Comparison of ENCODE assay signal across 23 mouse cellular contexts in the genomic region with DNA sequence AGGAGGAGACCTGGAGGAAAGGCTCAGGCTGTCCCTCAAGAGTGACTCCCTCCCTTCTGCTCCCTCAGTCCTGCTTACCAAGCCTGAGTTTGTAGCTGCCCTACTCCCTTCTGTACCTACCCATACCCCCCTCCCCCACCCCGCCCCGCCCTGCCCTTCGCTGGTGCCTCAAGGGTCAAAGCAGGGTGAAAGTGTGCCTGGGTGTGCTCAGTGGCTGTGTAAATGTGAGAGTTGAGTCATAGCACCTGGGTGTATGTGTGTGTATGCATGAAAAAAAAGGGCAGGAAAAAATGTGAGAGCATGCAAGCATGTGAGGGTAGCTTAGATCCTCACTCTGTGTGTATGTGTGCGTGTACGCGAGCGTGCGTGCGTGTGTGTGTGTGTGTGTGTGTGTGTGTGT. TPM values are rescaled to one million over a fixed set of nuclear protein-coding genes. Genes with fewer than 3 reads are reported as not detected.
DNase-seq lines count a peak whose midpoint lies in the region; ATAC-seq and TF ChIP-seq lines count a peak whose summit lies in the region.
"Had no signal": no experiment of that assay in that cellular context is flagged by ENCODE, and none has a peak within 500 bp of the region (broad histone marks: within the 10 kb centered on the region; RNA-seq: fewer than 3 reads in every experiment).

No protein-coding gene starts in this region.

- H3K4me1 ChIP-seq in CH12.LX (ENCODE audit: control insufficient read depth in 1 of 2, insufficient read depth in 2 of 2) (peaks cover 11 to 18% of the 10 kb centered on the region in 2 experiments), ES-Bruce4 (ENCODE audit: control insufficient read depth, insufficient read depth, low read length) (peaks cover 24% of the 10 kb centered on the region)
- no peaks in the 10 kb centered on the region for H3K4me1 ChIP-seq in stomach, embryonic 15.5 days
- H3K4me1 ChIP-seq in stomach, postnatal 0 days (replicated peaks; ENCODE audit: control insufficient read depth, insufficient read depth), result no peaks in the 10 kb centered on the region
- no peaks in the 10 kb centered on the region for H3K4me1 ChIP-seq in lung, postnatal 0 days (ENCODE audit: insufficient read depth, low read depth, low read length)

- no peak overlapping the region for H3K9ac ChIP-seq in CH12.LX (ENCODE audit: insufficient read depth, low read depth)
- no peak overlapping the region for H3K9ac ChIP-seq in ES-Bruce4 (ENCODE audit: low read depth, poor library complexity, severe bottlenecking)
- no peak overlapping the region for H3K9ac ChIP-seq in stomach, embryonic 15.5 days
- H3K9ac ChIP-seq in stomach, postnatal 0 days (ENCODE audit: low read length), result no peak overlapping the region
- no peak overlapping the region for H3K9ac ChIP-seq in lung, postnatal 0 days (replicated peaks; ENCODE audit: low read depth)

- no peak for TF ChIP-seq POLR2A in CH12.LX (IDR thresholded peaks at IDR 0.05; ENCODE audit: low read depth, low read length)
- no peak for TF ChIP-seq POLR2A in ES-Bruce4 (IDR thresholded peaks at IDR 0.05; ENCODE audit: insufficient read depth, low read length)

- 76% methylated on average over 9 of the region's 9 CpGs for WGBS in stomach, embryonic 15.5 days
- 69% methylated on average over 9 of the region's 9 CpGs for WGBS in stomach, postnatal 0 days
- WGBS in lung, postnatal 0 days, result 71% methylated on average over 9 of the region's 9 CpGs

- H3K4me2 ChIP-seq in CH12.LX (ENCODE audit: insufficient read depth, low read depth, poor library complexity, severe bottlenecking), result no peak overlapping the region
- H3K4me2 ChIP-seq in stomach, embryonic 15.5 days, result no peak overlapping the region
- H3K4me2 ChIP-seq in stomach, postnatal 0 days (replicated peaks; ENCODE audit: low read depth), result no peak overlapping the region
- no peak overlapping the region for H3K4me2 ChIP-seq in lung, postnatal 0 days (replicated peaks; ENCODE audit: low read depth, low read length)

- TF ChIP-seq EP300 in CH12.LX (IDR thresholded peaks at IDR 0.05; ENCODE audit: low read length), result no peak
- 0 out of 2 replicates have a peak, but pooled peaks have one; percentile 46 for TF ChIP-seq EP300 in ES-Bruce4 (IDR thresholded peaks at IDR 0.05; ENCODE audit: insufficient read depth, low read depth, low read length)
- TF ChIP-seq EP300 in stomach, postnatal 0 days (optimal IDR thresholded peaks at IDR 0.05), result no peak
- TF ChIP-seq EP300 in lung, postnatal 0 days (IDR thresholded peaks at IDR 0.05), result no peak

- no peaks in the 10 kb centered on the region for H3K79me2 ChIP-seq in CH12.LX (replicated peaks; ENCODE audit: control insufficient read depth, extremely low read depth, insufficient read depth, poor library complexity, severe bottlenecking)

- H3K27ac ChIP-seq in CH12.LX (ENCODE audit: insufficient read depth, low read depth) (no peak overlapping the region), ES-Bruce4 (ENCODE audit: insufficient read depth, low read length) (no peak overlapping the region)
- H3K27ac ChIP-seq in stomach, embryonic 15.5 days, result no peak overlapping the region
- no peak overlapping the region for H3K27ac ChIP-seq in stomach, postnatal 0 days (replicated peaks)
- H3K27ac ChIP-seq in lung, postnatal 0 days (ENCODE audit: low read length), result no peak overlapping the region

- H3K27me3 ChIP-seq in CH12.LX (replicated peaks), result peaks cover 82% of the 10 kb centered on the region
- H3K27me3 ChIP-seq in ES-Bruce4 (ENCODE audit: control insufficient read depth, insufficient read depth, low read length, poor library complexity, severe bottlenecking), result no peaks in the 10 kb centered on the region
- H3K27me3 ChIP-seq in stomach, embryonic 15.5 days (replicated peaks), result 0 out of 2 replicates have a peak, but pooled peaks cover 6% of the 10 kb centered on the region
- H3K27me3 ChIP-seq in stomach, postnatal 0 days (ENCODE audit: control insufficient read depth, insufficient read depth, low read length), result no peaks in the 10 kb centered on the region
- H3K27me3 ChIP-seq in lung, postnatal 0 days (replicated peaks; ENCODE audit: insufficient read depth, low read length), result no peaks in the 10 kb centered on the region
- H3K27me3 ChIP-seq: Patski had no signal

- no peak overlapping the region for H3K4me3 ChIP-seq in CH12.LX (replicated peaks in 1 of 3; ENCODE audit: low read depth in 2 of 3, low read length in 2 of 3, poor library complexity in 1 of 3)
- no peak overlapping the region for H3K4me3 ChIP-seq in ES-Bruce4 (ENCODE audit: low read depth, low read length)
- no peak overlapping the region for H3K4me3 ChIP-seq in stomach, embryonic 15.5 days (replicated peaks)
- no peak overlapping the region for H3K4me3 ChIP-seq in stomach, postnatal 0 days (ENCODE audit: low read depth, low read length)
- no peak overlapping the region for H3K4me3 ChIP-seq in lung, postnatal 0 days (ENCODE audit: low read depth, low read length)

- in situ Hi-C loops in CH12.LX (cut with MboI; ENCODE audit: low pct_ligation_motif_present, low pct_unique_long_range_greater_than_20kb, low sequenced_read_pairs), result no loop called here

- H3K9me3 ChIP-seq in CH12.LX (replicated peaks; ENCODE audit: low read length) (peaks cover 10% of the 10 kb centered on the region), ES-Bruce4 (replicated peaks; ENCODE audit: control insufficient read depth, insufficient read depth, low read length, poor library complexity, severe bottlenecking) (no peaks in the 10 kb centered on the region)
- H3K9me3 ChIP-seq in stomach, embryonic 15.5 days, result no peaks in the 10 kb centered on the region
- H3K9me3 ChIP-seq in stomach, postnatal 0 days (ENCODE audit: control insufficient read depth, low read length), result no peaks in the 10 kb centered on the region
- no peaks in the 10 kb centered on the region for H3K9me3 ChIP-seq in lung, postnatal 0 days (ENCODE audit: low read length)

- dilution Hi-C loops in CH12.LX (cut with MboI; ENCODE audit: extremely low pct_ligation_motif_present, extremely low pct_unique_long_range_greater_than_20kb, low sequenced_read_pairs), result no loop called here

- no peak for TF ChIP-seq RAD21 in CH12.LX (IDR thresholded peaks at IDR 0.05; ENCODE audit: low read depth, low read length)

- TF ChIP-seq CTCF in CH12.LX (conservative IDR thresholded peaks at IDR 0.05 in 1 of 2, IDR thresholded peaks at IDR 0.05 in 1 of 2; ENCODE audit: low read depth in 2 of 2, low read length in 2 of 2) (no peak), ES-Bruce4 (IDR thresholded peaks at IDR 0.05; ENCODE audit: low read depth, low read length) (no peak)
- TF ChIP-seq CTCF in stomach, postnatal 0 days (IDR thresholded peaks at IDR 0.05; ENCODE audit: low read depth), result no peak
- no peak for TF ChIP-seq CTCF in lung, postnatal 0 days (IDR thresholded peaks at IDR 0.05)

- ATAC-seq in stomach, embryonic 15.5 days (ENCODE audit: insufficient read depth, low FRiP score, low read depth), result peak; percentile 51; the same call in 1 of the 2 replicates
- peak; percentile 71 for ATAC-seq in stomach, postnatal 0 days (ENCODE audit: low FRiP score, low TSS enrichment)
- ATAC-seq in lung, postnatal 0 days, result no peak
- ATAC-seq: activated CD4-positive, CD25-positive, alpha-beta regulatory T cell, adult 4 months; CD4-positive, CD25-positive, alpha-beta regulatory T cell, adult 4 months; Patski had no signal

- DNase-seq in CH12.LX (ENCODE audit: extremely low read depth), result no peak
- peak; percentile 48 for DNase-seq in stomach, postnatal 0 days (ENCODE audit: low spot score)
- no peak for DNase-seq in heart, adult 11 months
- no peak for DNase-seq in lung, postnatal 0 days (ENCODE audit: low spot score)
- DNase-seq in thymus, adult 18-20 months, result no peak
- no peak for DNase-seq in urinary bladder, postnatal 14 days (ENCODE audit: low spot score)
- DNase-seq: adrenal gland, adult 2 months; adrenal gland, adult 8-10 months; adrenal gland, postnatal 10 days; adrenal gland, postnatal 14 days; adrenal gland, postnatal 25 days; adrenal gland, postnatal 36 days; B cell, adult 2 months; cerebellum, adult 11 months; cerebellum, adult 11-12 months; cerebellum, adult 18-20 months; cerebellum, adult 2 months had no signal

- no peaks in the 10 kb centered on the region for H3K36me3 ChIP-seq in CH12.LX (replicated peaks in 1 of 2; ENCODE audit: control insufficient read depth in 1 of 2, insufficient read depth in 1 of 2, low read length in 1 of 2)
- no peaks in the 10 kb centered on the region for H3K36me3 ChIP-seq in ES-Bruce4 (ENCODE audit: control insufficient read depth, insufficient read depth, low read length, poor library complexity, severe bottlenecking)
- no peaks in the 10 kb centered on the region for H3K36me3 ChIP-seq in stomach, embryonic 15.5 days
- H3K36me3 ChIP-seq in stomach, postnatal 0 days (ENCODE audit: control insufficient read depth, insufficient read depth, low read length), result no peaks in the 10 kb centered on the region
- H3K36me3 ChIP-seq in lung, postnatal 0 days (ENCODE audit: insufficient read depth, low read length), result no peaks in the 10 kb centered on the region
- H3K36me3 ChIP-seq: G1E had no signal

TF ChIP-seq in CH12.LX, 34 proteins besides CTCF, POLR2A, EP300 and RAD21:
- TF ChIP-seq POLR2AphosphoS2 (IDR thresholded peaks at IDR 0.05; ENCODE audit: low read depth, low read length), result no peak
- no peak for TF ChIP-seq MAFK (IDR thresholded peaks at IDR 0.05; ENCODE audit: insufficient replicate concordance, low read length)
- TF ChIP-seq IRF4 (IDR thresholded peaks at IDR 0.05; ENCODE audit: low read depth, low read length), result 0 out of 2 replicates have a peak, but pooled peaks have one; percentile 22
- TF ChIP-seq TCF12 (IDR thresholded peaks at IDR 0.05; ENCODE audit: low read depth, low read length), result no peak
- TF ChIP-seq USF2 (conservative IDR thresholded peaks at IDR 0.05; ENCODE audit: low read depth, low read length), result no peak
- TF ChIP-seq BHLHE40 (IDR thresholded peaks at IDR 0.05; ENCODE audit: low read depth, low read length), result peak; percentile 75
- no peak for TF ChIP-seq KAT2A (IDR thresholded peaks at IDR 0.05; ENCODE audit: insufficient replicate concordance, low read length)
- TF ChIP-seq PAX5 (IDR thresholded peaks at IDR 0.05; ENCODE audit: low read length), result no peak
- TF ChIP-seq TBP (conservative IDR thresholded peaks at IDR 0.05; ENCODE audit: low read depth, low read length), result no peak
- no peak for TF ChIP-seq JUN (IDR thresholded peaks at IDR 0.05; ENCODE audit: insufficient read depth, low read depth, low read length)
- no peak for TF ChIP-seq SIN3A (IDR thresholded peaks at IDR 0.05; ENCODE audit: low read length)
TF ChIP-seq in CH12.LX: peak in this region for 2.

RNA-seq across cellular contexts. Expression of a gene that starts 49.1 kb away (rescaled TPM):
- total RNA-seq in CH12.LX (2012; rRNA removed) (not detected in 2 replicates), CH12.LX (2014; rRNA removed) (not detected in 2 replicates)
- polyA plus RNA-seq in CH12.LX (2012; ENCODE audit: insufficient read length, low read depth) (not detected in 2 replicates), ES-Bruce4 (2011; ENCODE audit: insufficient read depth, insufficient read length, low read depth, missing spikeins) (10.3 and 12.5 TPM in 2 replicates)
- 0.51 and 0.55 TPM in 2 replicates for polyA plus RNA-seq in stomach, embryonic 15.5 days (2015; fragmentation: Nextera tagmentation; extraction: Ambion mirVana)
- 0.12 and 0.13 TPM in 2 replicates for polyA plus RNA-seq in stomach, postnatal 0 days (2015; fragmentation: Nextera tagmentation; extraction: Ambion mirVana)
- not detected in 2 replicates for polyA plus RNA-seq in lung, postnatal 0 days (2015; fragmentation: Nextera tagmentation; extraction: Ambion mirVana)
- polyA plus RNA-seq: activated CD4-positive, CD25-positive, alpha-beta regulatory T cell, adult 4 months; CD4-positive, CD25-positive, alpha-beta regulatory T cell, adult 4 months; G1E; Patski had no signal
